Mouse (Mus musculus) natural killer cell, adult 2 months (primary cell): Measurements from ENCODE around the gene Ptprm.
A peak's percentile ranks its signal among the peaks of the same experiment; 100 is the strongest.

ENCODE experiments used
- DNase-seq, 2 experiments: peaks; one replicate each; pipeline ENCODE4 v3.0.0; 2022; ENCODE audit warnings: low spot score in 2 of 2

The Ptprm gene

GRCm38 (mm10) chr17:67287501-67287900 lies 66.8 kb downstream of the Ptprm start:
- DNase-seq, result no peak

- DNase-seq, result no peak
Observed at GRCm38 (mm10) chr17:67281640-67282170, 72.6 kb downstream of the Ptprm start.

- DNase-seq, result no peak
Observed at GRCm38 (mm10) chr17:67277124-67277910, 76.9 kb downstream of the Ptprm start.

- DNase-seq, result peak; percentile 2 to 23
Observed at GRCm38 (mm10) chr17:67274531-67275094, 79.6 kb downstream of the Ptprm start.

GRCm38 (mm10) chr17:67272928-67273327 lies 81.3 kb downstream of the Ptprm start:
- no peak for DNase-seq

GRCm38 (mm10) chr17:67268475-67269080 lies 85.7 kb downstream of the Ptprm start:
- DNase-seq, result no peak

- peak; percentile 5 to 10 for DNase-seq
Observed at GRCm38 (mm10) chr17:67266270-67266669, 88.0 kb downstream of the Ptprm start.

- no peak for DNase-seq
Observed at GRCm38 (mm10) chr17:67265520-67265919, 88.7 kb downstream of the Ptprm start.

- DNase-seq, result no peak
Observed at GRCm38 (mm10) chr17:67264716-67265115, 89.5 kb downstream of the Ptprm start.

- DNase-seq, result no peak
Observed at GRCm38 (mm10) chr17:67263024-67263423, 91.2 kb downstream of the Ptprm start.

- no peak for DNase-seq
Observed at GRCm38 (mm10) chr17:67260016-67260415, 94.2 kb downstream of the Ptprm start.

- no peak for DNase-seq
Observed at GRCm38 (mm10) chr17:67257780-67258179, 96.5 kb downstream of the Ptprm start.

GRCm38 (mm10) chr17:67256171-67256570 lies 98.1 kb downstream of the Ptprm start:
- no peak for DNase-seq

GRCm38 (mm10) chr17:67253445-67253844 lies 100.8 kb downstream of the Ptprm start:
- no peak for DNase-seq

GRCm38 (mm10) chr17:67252992-67253391 lies 101.3 kb downstream of the Ptprm start:
- no peak for DNase-seq

- no peak for DNase-seq
Observed at GRCm38 (mm10) chr17:67245273-67245875, 108.9 kb downstream of the Ptprm start.

- DNase-seq, result no peak
Observed at GRCm38 (mm10) chr17:67242774-67243495, 111.3 kb downstream of the Ptprm start.

- no peak for DNase-seq
Observed at GRCm38 (mm10) chr17:67241951-67242773, 112.1 kb downstream of the Ptprm start.

- no peak for DNase-seq
Observed at GRCm38 (mm10) chr17:67238866-67239265, 115.4 kb downstream of the Ptprm start.

GRCm38 (mm10) chr17:67237407-67237806 lies 116.8 kb downstream of the Ptprm start:
- no peak for DNase-seq

GRCm38 (mm10) chr17:67233063-67233462 lies 121.2 kb downstream of the Ptprm start:
- DNase-seq, result no peak
